Comparison of ENCODE assay signal across 7 mouse cellular contexts in the genomic region with DNA sequence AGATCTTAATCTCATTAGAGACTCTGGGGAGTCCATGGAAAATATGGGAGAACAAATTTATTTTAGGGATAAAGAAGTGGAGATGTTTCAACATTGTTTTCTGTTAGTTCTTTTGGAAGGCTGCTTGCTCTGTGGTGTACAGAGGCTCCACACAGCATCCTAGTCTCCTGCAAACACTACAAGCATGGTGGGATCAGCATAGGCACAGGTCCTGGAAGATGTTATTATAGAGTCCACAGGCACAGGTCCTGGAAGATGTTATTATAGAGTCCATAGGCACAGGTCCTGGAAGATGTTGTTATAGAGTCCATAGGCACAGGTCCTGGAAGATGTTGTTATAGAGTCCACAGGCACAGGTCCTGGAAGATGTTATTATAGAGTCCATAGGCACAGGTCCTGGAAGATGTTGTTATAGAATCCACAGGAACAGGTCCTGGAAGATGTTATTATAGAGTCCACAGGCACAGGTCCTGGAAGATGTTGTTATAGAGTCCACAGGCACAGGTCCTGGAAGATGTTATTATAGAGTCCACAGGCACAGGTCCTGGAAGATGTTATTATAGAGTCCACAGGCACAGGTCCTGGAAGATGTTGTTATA. TPM values are rescaled to one million over a fixed set of nuclear protein-coding genes. Genes with fewer than 3 reads are reported as not detected.
A peak's percentile ranks its signal among the peaks of the same experiment; 100 is the strongest.
DNase-seq lines count a peak whose midpoint lies in the region; ATAC-seq and TF ChIP-seq lines count a peak whose summit lies in the region.
"Not testable (repeated sequence)": the region's sequence is repeated elsewhere in the genome, so short reads cannot be mapped to it uniquely, and the experiment has no call there.
"Had no signal": no experiment of that assay in that cellular context is flagged by ENCODE, and none has a peak within 500 bp of the region (broad histone marks: within the 10 kb centered on the region; RNA-seq: fewer than 3 reads in every experiment).

No protein-coding gene starts in this region.

- not testable (repeated sequence) for ATAC-seq in liver, embryonic 14.5 days (ENCODE audit: insufficient read depth)

- peak; percentile 67 for TF ChIP-seq EP300 in liver, embryonic 14.5 days (IDR thresholded peaks at IDR 0.05; ENCODE audit: low read depth)

- H3K27me3 ChIP-seq in liver, embryonic 14.5 days (ENCODE audit: control insufficient read depth, insufficient read depth, low read length), result not testable (repeated sequence)

- H3K36me3 ChIP-seq in liver, embryonic 14.5 days (replicated peaks; ENCODE audit: control insufficient read depth, insufficient read depth, low read depth), result not testable (repeated sequence)

- not testable (repeated sequence) for H3K4me3 ChIP-seq in liver, embryonic 14.5 days (ENCODE audit: insufficient read depth in 1 of 2, low read depth in 2 of 2, low read length in 2 of 2)

- H3K4me1 ChIP-seq in liver, embryonic 14.5 days (replicated peaks; ENCODE audit: control insufficient read depth in 2 of 2, insufficient read depth in 2 of 2, low read length in 1 of 2), result peaks cover 11 to 18% of the 10 kb centered on the region in 2 experiments

- not testable (repeated sequence) for H3K27ac ChIP-seq in liver, embryonic 14.5 days

- DNase-seq in ES-CJ7 (ENCODE audit: low read depth, low spot score), result peak; percentile 57
- DNase-seq in R1 (ENCODE audit: low read depth, low spot score), result peak; percentile 52
- peak; percentile 26 for DNase-seq in embryo, embryonic 10.5 days (ENCODE audit: low spot score)
- not testable (repeated sequence) for DNase-seq in liver, embryonic 14.5 days (ENCODE audit: low read depth in 3 of 3, low spot score in 3 of 3)
- peak; percentile 10 for DNase-seq in mesoderm, embryonic 11.5 days (ENCODE audit: low read depth, low spot score)
- DNase-seq in retina, embryonic 14.5 days (ENCODE audit: low spot score), result peak; percentile 50

- not testable (repeated sequence) for H3K9ac ChIP-seq in liver, embryonic 14.5 days (replicated peaks)

- H3K4me2 ChIP-seq in liver, embryonic 14.5 days (ENCODE audit: low read depth), result not testable (repeated sequence)

- TF ChIP-seq CTCF in liver, embryonic 14.5 days (IDR thresholded peaks at IDR 0.05; ENCODE audit: low read depth), result not testable (repeated sequence)

- H3K9me3 ChIP-seq in liver, embryonic 14.5 days (ENCODE audit: control insufficient read depth, low read length), result not testable (repeated sequence)

RNA-seq across cellular contexts. Expression of gene Epm2a, which starts 25.2 kb away (rescaled TPM):
- 0.22 and 0.26 TPM in 2 replicates for polyA plus RNA-seq in liver, embryonic 14.5 days (2012; rRNA removed)
- polyA plus RNA-seq in liver, embryonic 14.5 days (2014; fragmentation: Nextera tagmentation; extraction: Ambion mirVana), result 0.05 and 0.16 TPM in 2 replicates
- polyA plus RNA-seq: erythroblast, embryonic 14.5 days had no signal

RNA-seq across cellular contexts. Expression of gene Fbxo30, which starts 36.8 kb away (rescaled TPM):
- 8.0 and 12.3 TPM in 2 replicates for polyA plus RNA-seq in liver, embryonic 14.5 days (2012; rRNA removed)
- 38.4 and 40.9 TPM in 2 replicates for polyA plus RNA-seq in liver, embryonic 14.5 days (2014; fragmentation: Nextera tagmentation; extraction: Ambion mirVana)
